Mouse (Mus musculus): Measurements from ENCODE around the gene Armc6. TPM values are rescaled to one million over a fixed set of nuclear protein-coding genes. Genes with fewer than 3 reads are reported as not detected.

Armc6 gene
- polyA plus RNA-seq, 1 experiment from 2014 or later = 35.8 TPM

GRCm38 (mm10) chr8:70181903-70182252 is 52.4 kb downstream of the Armc6 start:
- H3K27me3 ChIP-seq = no peaks in the 10 kb centered on the region
- no peaks in the 10 kb centered on the region for H3K9me3 ChIP-seq
- no peaks in the 10 kb centered on the region for H3K4me1 ChIP-seq
- no peak for ATAC-seq (ENCODE audit: low FRiP score)
- no peak overlapping the region for H3K4me3 ChIP-seq (replicated peaks)
- no peak overlapping the region for H3K9ac ChIP-seq
- H3K27ac ChIP-seq = no peak overlapping the region
- H3K4me2 ChIP-seq = no peak overlapping the region
- WGBS = 86% methylated on average over 2 of the region's 2 CpGs
- H3K36me3 ChIP-seq (replicated peaks) = peaks cover 46% of the 10 kb centered on the region

- Histone ChIP-seq H3K4me1 (no peaks in the 10 kb centered on the region), H3K36me3 (replicated peaks) (peaks cover 50% of the 10 kb centered on the region), H3K27ac (no peak overlapping the region), H3K4me2 (no peak overlapping the region), H3K9ac (no peak overlapping the region), H3K9me3 (no peaks in the 10 kb centered on the region), H3K27me3 (no peaks in the 10 kb centered on the region), H3K4me3 (replicated peaks) (no peak overlapping the region)
- 90% methylated on average over 16 of the region's 16 CpGs for WGBS
- ATAC-seq (ENCODE audit: low FRiP score) = no peak
Observed at GRCm38 (mm10) chr8:70181212-70181902, 52.9 kb downstream of the Armc6 start.

GRCm38 (mm10) chr8:70179082-70179481 is 55.2 kb downstream of the Armc6 start:
- H3K9ac ChIP-seq = no peak overlapping the region
- H3K4me1 ChIP-seq = no peaks in the 10 kb centered on the region; the same call in 1 of the 2 replicates
- no peak overlapping the region for H3K4me2 ChIP-seq
- no peaks in the 10 kb centered on the region for H3K27me3 ChIP-seq
- WGBS = 97% methylated on average over 4 of the region's 4 CpGs
- H3K4me3 ChIP-seq (replicated peaks) = no peak overlapping the region
- H3K9me3 ChIP-seq = no peaks in the 10 kb centered on the region
- peaks cover 52% of the 10 kb centered on the region for H3K36me3 ChIP-seq (replicated peaks)
- H3K27ac ChIP-seq = no peak overlapping the region
- no peak for ATAC-seq (ENCODE audit: low FRiP score)

- H3K27ac ChIP-seq = no peak overlapping the region
- no peaks in the 10 kb centered on the region for H3K27me3 ChIP-seq
- H3K9me3 ChIP-seq = no peaks in the 10 kb centered on the region
- no peak overlapping the region for H3K9ac ChIP-seq
- peaks cover 3% of the 10 kb centered on the region for H3K4me1 ChIP-seq
- WGBS = 91% methylated on average over 2 of the region's 2 CpGs
- peaks cover 51% of the 10 kb centered on the region for H3K36me3 ChIP-seq (replicated peaks)
- no peak overlapping the region for H3K4me2 ChIP-seq
- ATAC-seq (ENCODE audit: low FRiP score) = no peak
- H3K4me3 ChIP-seq (replicated peaks) = no peak overlapping the region
Observed at GRCm38 (mm10) chr8:70178231-70178630, 56.0 kb downstream of the Armc6 start.

- H3K4me1 ChIP-seq = peaks cover 13% of the 10 kb centered on the region
- WGBS = 88% methylated on average over 7 of the region's 7 CpGs
- no peak overlapping the region for H3K4me2 ChIP-seq
- ATAC-seq (ENCODE audit: low FRiP score) = no peak
- H3K9ac ChIP-seq = 0 out of 2 replicates have a peak overlapping the region, but pooled peaks have one; percentile 1
- H3K27ac ChIP-seq = no peak overlapping the region
- H3K9me3 ChIP-seq = no peaks in the 10 kb centered on the region
- H3K4me3 ChIP-seq (replicated peaks) = no peak overlapping the region
- H3K36me3 ChIP-seq (replicated peaks) = peaks cover 19% of the 10 kb centered on the region
- H3K27me3 ChIP-seq = no peaks in the 10 kb centered on the region
Observed at GRCm38 (mm10) chr8:70174079-70174478, 60.2 kb downstream of the Armc6 start.

GRCm38 (mm10) chr8:70173320-70173719 is 60.9 kb downstream of the Armc6 start:
- Histone ChIP-seq H3K27me3 (peaks cover under 1% of the 10 kb centered on the region; the same call in 1 of the 2 replicates), H3K9me3 (no peaks in the 10 kb centered on the region), H3K4me1 (peaks cover 13% of the 10 kb centered on the region), H3K27ac (no peak overlapping the region), H3K36me3 (replicated peaks) (peaks cover 13% of the 10 kb centered on the region), H3K4me3 (replicated peaks) (0 out of 2 replicates have a peak overlapping the region, but pooled peaks have one; percentile 14), H3K9ac (peak overlapping the region; percentile 63; the same call in 1 of the 2 replicates), H3K4me2 (peak overlapping the region; percentile 56)
- no peak for ATAC-seq (ENCODE audit: low FRiP score)
- 89% methylated on average over 5 of the region's 5 CpGs for WGBS

GRCm38 (mm10) chr8:70172043-70172681 is 62.1 kb downstream of the Armc6 start, which contains the start of gene Tmem161a:
Gene Tmem161a, plus strand, starts transcription at chr8:70172356.
- H3K9ac ChIP-seq = peak within 1 kb of the TSS; percentile 63
- H3K9me3 ChIP-seq = no peaks in the 10 kb centered on the region
- peaks cover 6% of the 10 kb centered on the region; the same call in 1 of the 2 replicates for H3K27me3 ChIP-seq
- H3K4me1 ChIP-seq = peaks cover 13% of the 10 kb centered on the region
- peaks cover 9% of the 10 kb centered on the region for H3K36me3 ChIP-seq (replicated peaks)
- peak within 1 kb of the TSS; percentile 56 for H3K4me2 ChIP-seq
- H3K4me3 ChIP-seq (replicated peaks) = peak within 1 kb of the TSS; percentile 57
- ATAC-seq (ENCODE audit: low FRiP score) = peak; percentile 97
- WGBS = 2% methylated on average over 27 of the region's 27 CpGs
- no peak within 1 kb of the TSS for H3K27ac ChIP-seq

GRCm38 (mm10) chr8:70171240-70171639 is 63.0 kb downstream of the Armc6 start:
- WGBS = 89% methylated on average over 7 of the region's 7 CpGs
- Histone ChIP-seq H3K27ac (no peak overlapping the region), H3K27me3 (peaks cover 14% of the 10 kb centered on the region), H3K36me3 (replicated peaks) (0 out of 2 replicates have a peak, but pooled peaks cover 2% of the 10 kb centered on the region), H3K4me2 (no peak overlapping the region), H3K4me3 (replicated peaks) (no peak overlapping the region), H3K9me3 (no peaks in the 10 kb centered on the region), H3K9ac (no peak overlapping the region), H3K4me1 (peaks cover 23% of the 10 kb centered on the region)
- ATAC-seq (ENCODE audit: low FRiP score) = no peak

- H3K9ac ChIP-seq = no peak overlapping the region
- H3K27ac ChIP-seq = no peak overlapping the region
- H3K4me3 ChIP-seq (replicated peaks) = no peak overlapping the region
- H3K36me3 ChIP-seq (replicated peaks) = 0 out of 2 replicates have a peak, but pooled peaks cover 2% of the 10 kb centered on the region
- peaks cover 19% of the 10 kb centered on the region for H3K27me3 ChIP-seq
- no peak for ATAC-seq (ENCODE audit: low FRiP score)
- WGBS = 83% methylated on average over 3 of the region's 3 CpGs
- H3K9me3 ChIP-seq = no peaks in the 10 kb centered on the region
- no peak overlapping the region for H3K4me2 ChIP-seq
- H3K4me1 ChIP-seq = peaks cover 23% of the 10 kb centered on the region
Observed at GRCm38 (mm10) chr8:70170748-70171147, 63.5 kb downstream of the Armc6 start.

Other genes with a start within 250 kb of the Armc6 start
- gene Gatad2a, start 238.1 kb downstream of the Armc6 start, polyA plus RNA-seq (2016; fragmentation: Nextera tagmentation; extraction: Ambion mirVana) = 47.5 and 48.7 TPM in 2 replicates
- 67.6 and 70.1 TPM in 2 replicates for gene Mau2, start 191.7 kb downstream of the Armc6 start, polyA plus RNA-seq (2016; fragmentation: Nextera tagmentation; extraction: Ambion mirVana)
- 53.8 and 55.7 TPM in 2 replicates for gene Sugp1, start 191.7 kb downstream of the Armc6 start, polyA plus RNA-seq (2016; fragmentation: Nextera tagmentation; extraction: Ambion mirVana)
- gene Tm6sf2, start 161.5 kb downstream of the Armc6 start, polyA plus RNA-seq (2016; fragmentation: Nextera tagmentation; extraction: Ambion mirVana) = 1.3 TPM in 2 replicates
- 0.06 and 0.19 TPM in 2 replicates for gene Hapln4, start 151.0 kb downstream of the Armc6 start, polyA plus RNA-seq (2016; fragmentation: Nextera tagmentation; extraction: Ambion mirVana)
- 84.2 and 104 TPM in 2 replicates for gene Ncan, start 113.6 kb downstream of the Armc6 start, polyA plus RNA-seq (2016; fragmentation: Nextera tagmentation; extraction: Ambion mirVana)
- gene Nr2c2ap, start 103.1 kb downstream of the Armc6 start, polyA plus RNA-seq (2016; fragmentation: Nextera tagmentation; extraction: Ambion mirVana) = 27.8 and 28.3 TPM in 2 replicates
- gene Rfxank, start 95.3 kb downstream of the Armc6 start, polyA plus RNA-seq (2016; fragmentation: Nextera tagmentation; extraction: Ambion mirVana) = 14.3 and 16.7 TPM in 2 replicates
- gene Borcs8, start 95.0 kb downstream of the Armc6 start, polyA plus RNA-seq (2016; fragmentation: Nextera tagmentation; extraction: Ambion mirVana) = 35.0 and 36.1 TPM in 2 replicates
- gene Mef2b, start 94.8 kb downstream of the Armc6 start, polyA plus RNA-seq (2016; fragmentation: Nextera tagmentation; extraction: Ambion mirVana) = 1.6 and 2.5 TPM in 2 replicates
- 48.7 and 53.8 TPM in 2 replicates for gene Tmem161a, start 62.1 kb downstream of the Armc6 start, polyA plus RNA-seq (2016; fragmentation: Nextera tagmentation; extraction: Ambion mirVana)
- 3.4 and 3.6 TPM in 2 replicates for gene Slc25a42, start 22.2 kb downstream of the Armc6 start, polyA plus RNA-seq (2016; fragmentation: Nextera tagmentation; extraction: Ambion mirVana)
- 82.9 and 92.5 TPM in 2 replicates for gene Sugp2, start 240 bp downstream of the Armc6 start, polyA plus RNA-seq (2016; fragmentation: Nextera tagmentation; extraction: Ambion mirVana)
- gene Homer3, start 48.4 kb upstream of the Armc6 start, polyA plus RNA-seq (2016; fragmentation: Nextera tagmentation; extraction: Ambion mirVana) = 90.7 and 94.5 TPM in 2 replicates
- 54.0 and 54.2 TPM in 2 replicates for gene Ddx49, start 68.0 kb upstream of the Armc6 start, polyA plus RNA-seq (2016; fragmentation: Nextera tagmentation; extraction: Ambion mirVana)
- gene Cope, start 68.1 kb upstream of the Armc6 start, polyA plus RNA-seq (2016; fragmentation: Nextera tagmentation; extraction: Ambion mirVana) = 217 and 229 TPM in 2 replicates
- 14.9 and 16.2 TPM in 2 replicates for gene Cers1, start 81.3 kb upstream of the Armc6 start, polyA plus RNA-seq (2016; fragmentation: Nextera tagmentation; extraction: Ambion mirVana)
- gene Gdf1, start 95.4 kb upstream of the Armc6 start, polyA plus RNA-seq (2016; fragmentation: Nextera tagmentation; extraction: Ambion mirVana) = 1.8 and 4.2 TPM in 2 replicates
- gene Upf1, start 118.8 kb upstream of the Armc6 start, polyA plus RNA-seq (2016; fragmentation: Nextera tagmentation; extraction: Ambion mirVana) = 26.9 and 29.5 TPM in 2 replicates
- gene Comp, start 139.1 kb upstream of the Armc6 start, polyA plus RNA-seq (2016; fragmentation: Nextera tagmentation; extraction: Ambion mirVana) = 0.08 and 0.34 TPM in 2 replicates
- 18.3 and 22.0 TPM in 2 replicates for gene Crtc1, start 205.1 kb upstream of the Armc6 start, polyA plus RNA-seq (2016; fragmentation: Nextera tagmentation; extraction: Ambion mirVana)
- gene Klhl26, start 242.5 kb upstream of the Armc6 start, polyA plus RNA-seq (2016; fragmentation: Nextera tagmentation; extraction: Ambion mirVana) = 18.3 and 18.6 TPM in 2 replicates

Data from forebrain, embryonic 12.5 days (tissue).